Mouse (Mus musculus) stomach, postnatal 0 days (tissue): ENCODE measurements at regions not wholly inside any gene's neighbourhood (a gene's known extent, or its start where the extent isn't known, plus 50 kb on each side); places are given as distances from the start of the nearest gene placed in this dataset.

ENCODE experiments used
- ATAC-seq: fragments of 200-750 bp; cut with Nextera tagmentation; 2 replicates; pipeline ENCODE4 v1.8.0; 2017; ENCODE audit not compliant: low FRiP score, low TSS enrichment
- DNase-seq: peaks from one replicate; pipeline ENCODE4 v3.0.0-alpha.2; 2016; ENCODE audit warnings: low spot score
- H3K27ac ChIP-seq: fragments of 300-500 bp; sonication (generic); replicated peaks from 2 replicates; pipeline ENCODE4 v1.5.1; 2014; ENCODE audit warnings: mild to moderate bottlenecking, control low read depth
- H3K27me3 ChIP-seq: fragments of 300-500 bp; sonication (generic); 2 replicates; pipeline ENCODE4 v1.6.1; 2014; ENCODE audit warnings: low read length; ENCODE audit not compliant: control insufficient read depth, insufficient read depth
- H3K36me3 ChIP-seq: fragments of 300-500 bp; sonication (generic); 2 replicates; pipeline ENCODE4 v1.6.1; 2014; ENCODE audit warnings: low read length, mixed read lengths; ENCODE audit not compliant: control insufficient read depth, insufficient read depth
- H3K4me1 ChIP-seq: fragments of 300-500 bp; sonication (generic); replicated peaks from 2 replicates; pipeline ENCODE4 v1.6.1; 2014; ENCODE audit warnings: antibody characterized with exemption; ENCODE audit not compliant: control insufficient read depth, insufficient read depth
- H3K4me2 ChIP-seq: fragments of 300-500 bp; sonication (generic); replicated peaks from 2 replicates; pipeline ENCODE4 v1.6.1; 2014; ENCODE audit warnings: low read depth, mild to moderate bottlenecking, control low read depth, moderate library complexity
- H3K4me3 ChIP-seq: fragments of 300-500 bp; sonication (generic); 2 replicates; pipeline ENCODE4 v1.5.1; 2014; ENCODE audit warnings: low read depth, low read length, control low read depth
- H3K9ac ChIP-seq: fragments of 300-500 bp; sonication (generic); 2 replicates; pipeline ENCODE4 v1.6.1; 2014; ENCODE audit warnings: mild to moderate bottlenecking, low read length, control low read depth, mixed read lengths
- H3K9me3 ChIP-seq: fragments of 300-500 bp; sonication (generic); 2 replicates; pipeline ENCODE4 v1.6.1; 2016; ENCODE audit warnings: low read length; ENCODE audit not compliant: control insufficient read depth
- CTCF ChIP-seq: IDR thresholded peaks from 2 replicates; pipeline ENCODE4 v1.5.1; 2016; ENCODE audit warnings: antibody characterized with exemption, low read depth, mild to moderate bottlenecking, moderate library complexity
- EP300 ChIP-seq: optimal IDR thresholded peaks from 2 replicates; pipeline ENCODE3; 2016; ENCODE audit warnings: antibody characterized with exemption
- WGBS: fragments of 180-500 bp; shearing (Covaris S2); extraction: QIAGEN DNeasy Blood & Tissue Kit; methylation state at CpG from one replicate; pipeline ENCODE4 v1.1.7; 2014; 5-methylcytosine and 5-hydroxymethylcytosine counted together

DNA sequence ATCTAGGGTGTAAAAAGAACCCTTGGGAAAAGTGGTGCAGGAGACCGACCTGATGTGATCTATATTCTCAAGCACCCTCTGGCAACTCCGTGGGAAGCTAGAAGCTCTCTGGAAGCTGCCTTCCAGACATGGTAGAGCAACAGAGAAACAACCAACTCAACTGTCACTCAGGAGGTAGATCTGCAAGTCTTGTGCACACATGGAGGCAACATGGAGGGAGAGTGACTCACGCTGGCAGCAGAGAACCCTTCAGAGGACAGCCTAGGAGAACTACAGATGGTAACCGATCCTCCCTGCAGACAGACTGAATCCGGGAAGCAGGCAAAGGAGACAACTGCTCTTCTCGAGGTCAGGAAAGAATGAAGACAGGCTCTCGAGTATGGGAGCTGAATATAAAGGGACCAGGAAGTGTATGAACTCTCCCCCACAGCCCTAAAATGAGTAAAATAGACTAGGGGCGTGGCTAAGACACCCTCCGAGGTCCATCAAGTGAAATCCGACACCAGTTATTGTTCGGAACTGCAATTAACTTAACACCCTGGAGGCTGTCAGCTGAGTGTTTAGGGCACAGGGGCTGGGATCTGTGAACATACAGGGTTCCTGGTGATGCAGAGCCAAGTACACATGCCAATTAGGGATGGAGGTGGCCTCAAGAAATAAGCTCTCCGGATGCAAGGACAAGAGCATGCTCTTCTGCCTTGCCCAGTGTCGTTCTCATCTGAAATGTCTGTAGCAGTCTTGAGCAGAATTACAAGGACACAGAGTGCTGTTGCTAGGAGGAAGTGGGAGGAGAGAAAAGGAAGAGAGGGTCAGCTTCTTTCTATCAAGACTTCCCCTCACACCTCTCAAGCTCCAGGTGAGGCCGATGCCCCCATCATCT is 93.5 kb downstream of the Fam168b start:
- WGBS, result 11% methylated on average over 14 of the region's 14 CpGs

GRCm38 (mm10) chr1:34750061-34751054 is 92.5 kb downstream of the Fam168b start:
- Histone ChIP-seq H3K4me2 (peak overlapping the region; percentile 90), H3K4me3 (peak overlapping the region; percentile 54), H3K27ac (no peak overlapping the region), H3K9me3 (no peaks in the 10 kb centered on the region), H3K4me1 (0 out of 2 replicates have a peak, but pooled peaks cover 6% of the 10 kb centered on the region), H3K9ac (peak overlapping the region; percentile 45; the same call in 1 of the 2 replicates), H3K36me3 (no peaks in the 10 kb centered on the region), H3K27me3 (no peaks in the 10 kb centered on the region)
- TF ChIP-seq EP300, result no peak
- no peak for TF ChIP-seq CTCF
- ATAC-seq, result peak; percentile 38; the same call in 1 of the 2 replicates
- WGBS, result under 1% methylated on average over 56 of the region's 108 CpGs
- DNase-seq, result peak; percentile 37

More for the DNA sequence above, 93.5 kb downstream of the Fam168b start:
- no peak for TF ChIP-seq EP300
- no peak for TF ChIP-seq CTCF
- Histone ChIP-seq H3K36me3 (no peaks in the 10 kb centered on the region), H3K4me2 (peak overlapping the region; percentile 90; the same call in 1 of the 2 replicates), H3K27ac (no peak overlapping the region), H3K9ac (no peak overlapping the region), H3K9me3 (no peaks in the 10 kb centered on the region), H3K4me3 (peak overlapping the region; percentile 4), H3K4me1 (0 out of 2 replicates have a peak, but pooled peaks cover 6% of the 10 kb centered on the region), H3K27me3 (no peaks in the 10 kb centered on the region)
- no peak for ATAC-seq
- DNase-seq, result no peak

DNA sequence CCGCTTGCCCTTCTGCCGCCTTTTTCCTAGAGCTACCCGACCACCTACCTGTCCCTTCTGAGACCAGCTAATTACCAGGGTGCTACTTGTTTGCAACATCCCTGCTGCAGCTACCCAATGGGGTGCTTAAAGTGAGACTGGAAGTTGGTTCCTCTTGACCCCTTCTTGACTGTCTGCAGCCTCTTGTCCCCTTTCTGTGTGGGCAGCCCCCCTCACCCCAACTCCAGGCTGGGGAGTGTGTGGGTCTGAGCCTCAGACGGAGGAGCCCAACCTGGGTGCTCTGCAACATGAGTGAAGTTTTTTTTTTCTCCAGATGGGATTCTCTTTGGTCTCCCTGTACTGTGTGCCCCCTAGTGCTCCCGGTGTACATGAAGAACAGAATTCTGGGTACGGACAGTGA is 91.7 kb downstream of the Fam168b start:
- Histone ChIP-seq H3K4me2 (peak overlapping the region; percentile 90), H3K27ac (no peak overlapping the region), H3K4me3 (peak overlapping the region; percentile 54), H3K4me1 (0 out of 2 replicates have a peak, but pooled peaks cover 6% of the 10 kb centered on the region), H3K9me3 (no peaks in the 10 kb centered on the region), H3K36me3 (no peaks in the 10 kb centered on the region), H3K27me3 (no peaks in the 10 kb centered on the region), H3K9ac (no peak overlapping the region)
- 6% methylated on average over 3 of the region's 6 CpGs for WGBS
- ATAC-seq (no peak), DNase-seq (no peak)
- TF ChIP-seq EP300, result no peak
- TF ChIP-seq CTCF, result no peak

DNA sequence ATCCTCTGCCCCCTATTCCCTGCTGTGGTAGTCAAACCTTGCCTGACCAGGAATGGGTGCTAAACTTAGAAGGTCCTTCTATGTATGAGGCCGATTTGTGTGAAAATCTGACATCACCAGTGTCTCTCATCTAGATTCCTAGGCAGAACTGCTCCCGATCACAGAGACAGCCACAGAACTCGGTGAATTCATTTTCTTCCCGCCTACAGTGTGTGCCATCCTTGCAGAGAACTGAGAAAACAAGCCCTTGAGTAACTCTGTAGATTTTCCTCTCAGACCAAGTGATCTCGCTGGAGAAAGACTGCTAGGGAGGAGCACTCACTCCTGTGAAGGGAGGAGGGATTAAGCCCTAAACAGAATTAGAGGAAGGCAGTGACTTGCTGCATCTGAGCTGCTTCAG is 89.3 kb downstream of the Fam168b start:
- no peak overlapping the region for H3K4me2 ChIP-seq
- H3K9ac ChIP-seq, result no peak overlapping the region
- H3K27me3 ChIP-seq, result no peaks in the 10 kb centered on the region
- H3K4me1 ChIP-seq, result 0 out of 2 replicates have a peak, but pooled peaks cover 6% of the 10 kb centered on the region
- WGBS, result 63% methylated on average over 5 of the region's 5 CpGs
- ATAC-seq, result no peak
- no peak for TF ChIP-seq EP300
- TF ChIP-seq CTCF, result no peak
- no peaks in the 10 kb centered on the region for H3K9me3 ChIP-seq
- no peak overlapping the region for H3K27ac ChIP-seq
- DNase-seq, result no peak
- no peak overlapping the region for H3K4me3 ChIP-seq
- no peaks in the 10 kb centered on the region for H3K36me3 ChIP-seq

DNA sequence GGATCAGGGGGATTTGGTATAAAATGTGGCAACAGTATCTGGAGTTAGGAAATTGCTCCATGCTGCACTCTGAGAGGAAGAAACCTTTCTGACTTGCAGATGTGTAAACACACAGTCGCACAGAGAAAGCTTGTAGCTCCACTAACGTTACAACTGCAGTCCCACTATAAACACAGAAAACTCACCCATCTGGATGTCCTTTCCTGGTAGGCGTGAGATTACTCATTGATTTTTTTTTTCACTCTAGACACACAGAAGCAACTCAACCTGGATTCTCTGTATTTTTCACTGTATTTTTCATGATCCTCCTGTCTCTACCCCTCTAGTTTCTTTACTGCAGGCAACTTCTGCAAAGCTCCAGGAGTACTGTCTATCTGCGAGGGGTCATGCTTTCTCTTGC is 82.3 kb downstream of the Fam168b start:
- TF ChIP-seq CTCF, result no peak
- H3K4me3 ChIP-seq, result no peak overlapping the region
- no peaks in the 10 kb centered on the region for H3K9me3 ChIP-seq
- H3K36me3 ChIP-seq, result no peaks in the 10 kb centered on the region
- no peaks in the 10 kb centered on the region for H3K27me3 ChIP-seq
- H3K9ac ChIP-seq, result no peak overlapping the region
- H3K4me2 ChIP-seq, result no peak overlapping the region
- H3K4me1 ChIP-seq, result no peaks in the 10 kb centered on the region
- no peak for DNase-seq
- H3K27ac ChIP-seq, result no peak overlapping the region
- no peak for ATAC-seq
- WGBS, result 35% methylated on average over 4 of the region's 4 CpGs
